Mouse (Mus musculus): ENCODE measurements around the gene Atp4b.

GRCm38 (mm10) chr8:13433130-13433529 is 36.5 kb upstream of the Atp4b start:
- TF ChIP-seq GATA1 (IDR thresholded peaks at IDR 0.05; ENCODE audit: borderline replicate concordance, low read length) (no peak), FLI1 (IDR thresholded peaks at IDR 0.05; ENCODE audit: low read length) (no peak)
